Mouse (Mus musculus): ENCODE results near the gene Galnt3. TPM values are rescaled to one million over a fixed set of nuclear protein-coding genes. Genes with fewer than 3 reads are reported as not detected.

Galnt3 gene
- 2.9 to 20.3 TPM (median 4.0 TPM) in 3 replicates for total RNA-seq (2017)

DNA sequence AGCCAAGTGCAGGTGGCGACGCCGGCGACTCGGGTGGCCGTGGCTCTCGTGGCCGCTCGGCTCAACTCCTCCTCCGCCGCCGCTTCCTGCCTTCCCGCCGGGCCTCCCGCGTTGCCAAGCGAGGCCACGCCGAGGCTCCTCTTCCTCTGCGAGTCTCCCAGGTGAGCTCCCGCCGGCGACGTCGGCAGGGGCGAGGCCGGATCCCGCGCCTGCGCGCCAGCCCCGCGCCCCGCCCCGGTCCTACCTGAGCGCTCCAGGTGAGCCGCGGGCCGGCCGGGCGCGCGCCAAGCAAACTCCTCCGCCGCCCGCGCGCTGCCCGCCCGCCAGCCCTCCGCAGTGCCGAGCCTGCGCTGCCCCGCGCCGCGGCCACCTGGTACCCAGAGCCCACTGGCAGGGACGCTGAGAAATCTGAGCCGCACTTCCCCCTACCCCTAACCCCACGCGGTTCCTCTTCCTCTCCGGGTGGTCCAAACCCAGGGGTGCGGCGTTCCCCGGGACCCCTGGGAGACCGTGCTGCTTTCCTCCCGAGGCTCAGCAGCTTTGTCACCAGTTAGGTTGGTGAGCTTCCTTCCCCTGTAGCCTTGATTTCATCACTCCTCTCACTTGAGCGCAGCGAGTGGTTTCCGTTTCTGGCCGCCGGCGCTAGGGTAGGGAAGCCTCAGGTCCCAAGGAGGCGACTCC lies at the start of gene Galnt3:
Gene Galnt3 (minus strand): TSS at position 404 of the 681 bp plus-strand sequence.
- peak; percentile 88 for ATAC-seq (replicated peaks; ENCODE audit: insufficient number of reproducible peaks, low FRiP score, low TSS enrichment, poor library complexity, severe bottlenecking)

DNA sequence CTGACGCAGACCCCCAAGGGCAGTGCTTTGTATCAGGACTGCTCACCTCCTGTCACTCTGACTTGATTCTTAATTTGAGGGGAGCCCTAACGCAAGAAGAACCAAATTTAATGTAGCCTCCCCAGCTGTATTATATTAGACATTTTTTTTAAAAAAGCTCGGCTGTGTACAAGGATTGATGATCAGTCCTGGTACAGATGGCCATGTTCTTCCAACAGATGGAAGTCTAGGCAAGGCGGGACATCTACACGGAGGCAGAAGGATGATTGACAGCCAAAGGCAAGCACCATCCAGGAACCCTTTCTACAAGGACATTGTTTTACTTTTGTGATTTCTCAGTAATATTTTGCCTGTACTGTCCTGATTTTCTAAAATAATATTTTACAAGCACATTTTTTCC lies 48.3 kb upstream of the Galnt3 start:
- no peak for ATAC-seq (replicated peaks; ENCODE audit: insufficient number of reproducible peaks, low FRiP score, low TSS enrichment, poor library complexity, severe bottlenecking)

DNA sequence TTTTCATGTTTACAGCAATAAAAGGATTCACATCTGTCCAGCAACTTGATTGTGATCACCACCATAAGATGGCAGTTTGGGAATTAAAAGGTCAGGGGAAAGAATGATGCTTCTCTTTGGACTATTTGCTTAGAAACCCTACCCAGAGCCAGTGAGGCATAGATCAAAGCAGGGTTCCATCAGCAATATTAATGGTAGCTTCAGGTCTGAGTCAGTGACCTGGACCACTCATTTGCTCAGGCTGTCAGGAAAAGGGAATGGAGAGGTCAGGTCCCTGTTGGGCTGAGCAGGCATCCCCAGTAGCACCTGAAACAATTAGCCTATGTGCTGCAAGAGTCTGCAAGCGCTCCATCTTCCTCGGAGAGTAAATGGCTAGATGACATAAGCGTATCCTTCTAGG lies 46.8 kb upstream of the Galnt3 start:
- ATAC-seq (replicated peaks; ENCODE audit: insufficient number of reproducible peaks, low FRiP score, low TSS enrichment, poor library complexity, severe bottlenecking): no peak

DNA sequence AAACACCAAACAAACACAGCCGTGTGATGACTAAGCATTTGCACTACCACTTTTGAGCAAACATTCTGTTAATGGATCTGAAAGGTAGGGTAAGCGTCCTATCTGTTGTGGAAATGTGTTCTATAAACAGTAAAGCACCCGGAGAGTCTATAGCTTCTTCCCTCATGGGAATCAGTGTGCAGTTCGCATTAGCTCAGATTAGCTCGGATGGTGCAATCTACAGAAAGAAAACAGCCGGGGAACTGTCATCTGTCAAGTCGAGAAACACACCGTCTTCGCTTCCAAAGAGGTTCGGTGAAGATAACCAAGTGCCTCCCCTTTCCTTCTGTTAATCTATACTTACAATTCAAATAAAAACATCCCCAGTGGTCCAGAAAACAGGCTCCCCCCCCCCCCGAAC lies 45.9 kb upstream of the Galnt3 start:
- no peak for ATAC-seq (replicated peaks; ENCODE audit: insufficient number of reproducible peaks, low FRiP score, low TSS enrichment, poor library complexity, severe bottlenecking)

DNA sequence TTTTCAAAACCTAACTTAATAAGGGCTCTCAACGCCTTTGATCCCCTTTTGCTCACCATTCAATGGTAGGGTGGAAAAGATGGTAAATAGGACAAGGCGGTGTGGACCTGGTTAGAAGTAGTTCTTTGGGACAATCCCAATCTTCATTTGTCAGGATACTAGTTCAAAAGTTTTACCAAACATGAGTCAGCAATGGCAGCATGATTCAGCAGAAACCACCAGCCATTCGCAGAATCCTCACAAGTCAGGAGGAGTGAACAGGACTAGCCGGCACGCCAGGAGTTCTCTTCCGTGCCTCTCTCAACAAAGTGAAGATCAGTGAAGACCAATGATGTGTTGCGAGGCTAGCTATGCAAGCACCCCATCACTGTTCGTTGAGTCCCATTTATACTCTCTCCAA lies 40.2 kb upstream of the Galnt3 start:
- no peak for ATAC-seq (replicated peaks; ENCODE audit: insufficient number of reproducible peaks, low FRiP score, low TSS enrichment, poor library complexity, severe bottlenecking)

DNA sequence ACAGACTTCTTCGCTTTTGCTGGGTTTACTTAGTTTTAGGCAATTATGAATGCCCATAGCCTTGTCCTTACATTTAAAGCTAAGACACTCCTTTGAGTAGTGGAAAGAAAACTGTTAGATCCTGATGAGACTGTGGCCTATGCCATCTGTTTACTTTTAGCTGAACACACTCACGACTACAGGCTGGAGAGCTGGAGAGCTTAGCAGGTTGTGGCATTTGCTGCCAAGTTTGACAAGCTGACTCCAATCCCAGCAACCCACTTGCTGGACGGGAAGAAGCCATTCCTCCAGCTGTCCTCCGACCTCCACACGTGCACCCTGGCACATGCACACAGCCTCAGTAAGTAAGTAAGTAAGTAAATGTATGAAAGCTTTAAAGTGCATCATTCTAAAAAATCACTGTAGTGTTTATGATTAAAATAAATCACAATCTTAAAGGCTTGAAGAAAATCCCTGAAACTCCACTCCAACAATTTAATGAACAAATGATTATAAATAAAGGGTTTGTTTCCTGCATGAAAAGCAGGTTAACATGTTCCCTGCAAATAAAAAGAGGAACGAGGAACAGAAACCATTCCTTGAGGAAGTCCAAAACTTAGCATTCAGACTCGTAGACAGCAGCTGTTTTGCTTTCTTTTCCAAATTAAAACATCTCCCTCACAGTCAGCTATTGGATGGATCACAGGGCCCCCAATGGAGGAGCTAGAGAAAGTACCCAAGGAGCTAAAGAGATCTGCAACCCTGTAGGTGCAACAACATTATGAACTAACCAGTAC lies 33.5 kb upstream of the Galnt3 start:
- no peak for ATAC-seq (replicated peaks; ENCODE audit: insufficient number of reproducible peaks, low FRiP score, low TSS enrichment, poor library complexity, severe bottlenecking)

DNA sequence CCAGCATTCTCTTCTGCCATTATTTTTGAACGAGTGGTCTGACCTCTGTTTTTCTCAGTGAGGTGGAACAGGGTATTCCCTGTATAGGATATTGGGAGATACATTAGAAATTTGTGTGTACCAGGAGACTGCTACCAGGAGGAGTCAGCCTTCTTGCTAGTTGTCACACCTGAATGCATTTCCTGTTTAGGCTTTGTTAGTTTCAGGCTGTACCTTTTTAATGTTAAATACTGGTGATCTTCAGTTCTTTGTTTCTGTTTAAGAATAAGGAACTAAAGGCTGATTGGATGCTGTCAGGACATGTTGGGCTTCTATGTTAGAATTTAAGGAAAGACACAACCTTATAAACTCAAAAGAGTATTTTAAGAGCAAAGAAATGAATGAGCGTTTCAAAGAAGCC lies 26.6 kb upstream of the Galnt3 start:
- ATAC-seq (replicated peaks; ENCODE audit: insufficient number of reproducible peaks, low FRiP score, low TSS enrichment, poor library complexity, severe bottlenecking): no peak

DNA sequence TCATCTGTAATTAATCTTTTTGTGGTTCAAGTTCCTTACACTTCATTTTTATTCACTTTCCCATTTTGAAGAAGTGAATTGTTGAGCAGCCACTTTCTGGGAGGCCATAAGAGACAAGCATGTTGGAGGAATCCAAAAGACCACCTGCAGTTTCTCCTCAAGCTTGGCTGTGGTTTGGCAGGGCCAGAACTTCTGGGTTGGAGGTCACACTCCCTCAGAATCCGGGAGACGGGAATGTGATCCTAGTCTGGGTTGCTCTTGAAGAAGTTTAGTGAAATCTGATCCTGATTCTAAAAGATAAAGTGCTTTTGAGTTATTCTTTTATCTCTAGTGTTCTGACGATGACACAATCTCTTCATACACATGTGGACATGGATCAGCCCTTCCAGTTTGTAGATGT lies 25.7 kb upstream of the Galnt3 start:
- ATAC-seq (replicated peaks; ENCODE audit: insufficient number of reproducible peaks, low FRiP score, low TSS enrichment, poor library complexity, severe bottlenecking): no peak

DNA sequence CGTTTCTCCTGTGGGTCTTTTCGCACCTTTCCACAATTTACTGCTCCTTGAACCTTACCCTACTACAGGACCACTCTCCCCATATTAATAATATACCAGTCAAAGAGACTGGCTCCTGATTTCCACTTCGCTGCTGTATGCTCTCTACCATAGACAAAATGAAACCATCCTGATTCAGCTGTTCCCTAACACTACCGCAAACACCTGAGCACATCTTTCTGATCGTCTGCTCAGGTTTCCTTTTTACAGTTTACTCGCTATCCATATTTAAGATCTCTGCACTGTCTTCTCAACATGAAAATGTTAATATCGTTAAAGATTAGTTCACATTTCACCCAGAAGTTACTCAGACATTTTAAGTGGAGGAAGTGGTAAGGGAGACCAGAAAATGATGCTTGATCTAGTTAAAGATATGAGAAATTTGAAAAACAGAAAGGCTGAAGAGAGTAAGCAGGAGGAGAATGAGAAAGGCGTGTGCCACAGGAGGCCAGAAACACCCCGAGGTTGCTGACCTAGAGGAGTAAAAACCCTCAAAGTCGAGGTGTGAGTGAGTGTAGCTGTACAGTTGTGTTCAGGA lies 23.9 kb upstream of the Galnt3 start:
- no peak for ATAC-seq (replicated peaks; ENCODE audit: insufficient number of reproducible peaks, low FRiP score, low TSS enrichment, poor library complexity, severe bottlenecking)

DNA sequence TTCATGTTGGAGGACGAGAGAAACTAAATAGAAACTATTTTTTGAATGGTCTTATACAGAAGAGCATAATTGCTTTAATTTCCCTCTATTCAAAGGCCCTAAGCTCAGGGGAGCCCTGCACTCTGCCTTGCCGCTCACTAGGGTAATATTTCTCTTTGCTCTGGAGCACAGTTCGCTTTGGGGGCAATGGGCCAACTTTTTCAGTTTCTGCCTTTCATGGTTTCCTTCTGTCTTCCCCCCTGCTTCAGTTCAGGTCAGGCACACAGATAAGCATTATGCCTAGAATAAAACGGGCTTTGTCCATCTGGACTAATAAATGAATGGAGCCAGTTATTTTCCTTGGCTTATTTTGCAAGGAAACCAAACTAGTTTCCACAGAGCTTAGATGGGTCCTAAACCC lies 21.7 kb upstream of the Galnt3 start:
- no peak for ATAC-seq (replicated peaks; ENCODE audit: insufficient number of reproducible peaks, low FRiP score, low TSS enrichment, poor library complexity, severe bottlenecking)

DNA sequence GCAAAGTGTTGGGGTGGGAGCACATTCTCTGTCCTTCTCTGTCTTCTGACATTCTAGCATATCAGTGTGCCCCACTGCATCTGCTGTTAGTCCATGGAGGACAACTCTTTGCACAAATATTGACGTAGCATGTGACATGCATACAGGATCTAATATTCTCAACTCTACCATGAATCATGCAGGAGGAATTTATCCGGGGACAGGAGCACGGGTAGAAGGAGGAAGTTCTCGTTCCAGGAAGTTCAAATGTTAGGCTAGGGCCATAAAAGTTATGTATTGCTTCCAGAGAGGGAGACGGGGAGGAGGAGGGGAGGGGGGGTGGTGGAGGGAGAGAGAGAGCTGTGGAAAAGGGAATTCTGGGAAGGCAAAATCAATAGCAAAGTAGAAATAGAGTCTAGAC lies 20.0 kb upstream of the Galnt3 start:
- ATAC-seq (replicated peaks; ENCODE audit: insufficient number of reproducible peaks, low FRiP score, low TSS enrichment, poor library complexity, severe bottlenecking): 0 out of 2 replicates have a peak, but pooled peaks have one; percentile 27

DNA sequence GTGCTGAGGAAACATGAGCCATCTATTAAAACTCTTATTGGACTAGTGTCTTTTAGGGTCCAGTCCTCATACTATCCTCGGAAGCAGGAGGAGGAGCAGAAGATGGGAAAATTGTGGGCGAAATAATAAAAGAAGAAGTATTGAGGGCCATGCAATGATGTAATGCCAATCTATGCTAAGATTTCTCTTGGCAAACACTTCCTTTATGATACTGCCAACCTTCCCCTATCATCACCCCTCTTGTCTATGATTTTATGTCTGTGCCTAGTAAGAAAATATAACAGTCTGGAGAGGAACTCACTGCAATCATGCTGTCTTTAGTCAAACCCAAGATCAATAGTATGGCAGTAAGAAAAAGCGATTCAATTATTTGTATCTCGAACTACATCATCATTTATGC lies 18.5 kb upstream of the Galnt3 start:
- ATAC-seq (replicated peaks; ENCODE audit: insufficient number of reproducible peaks, low FRiP score, low TSS enrichment, poor library complexity, severe bottlenecking): no peak

DNA sequence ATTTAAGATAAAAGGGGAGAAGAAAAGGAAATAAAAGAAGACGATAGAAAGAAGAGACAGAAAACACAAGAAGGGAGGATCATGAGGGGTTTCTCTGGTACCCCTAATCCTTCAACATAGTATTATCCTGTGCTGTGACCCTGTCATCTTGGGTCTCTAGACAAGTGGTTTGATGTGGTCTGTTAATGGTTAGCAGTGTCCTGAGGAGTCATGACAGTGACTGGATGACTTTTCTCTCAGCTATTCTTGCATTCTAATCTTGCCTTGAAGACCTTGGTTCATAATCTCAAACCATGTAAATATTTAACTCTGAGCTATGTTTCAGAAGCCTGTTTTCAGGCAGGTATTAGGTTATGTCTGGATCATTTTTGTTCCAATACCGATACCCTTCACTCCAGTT lies 17.9 kb upstream of the Galnt3 start:
- ATAC-seq (replicated peaks; ENCODE audit: insufficient number of reproducible peaks, low FRiP score, low TSS enrichment, poor library complexity, severe bottlenecking): no peak

DNA sequence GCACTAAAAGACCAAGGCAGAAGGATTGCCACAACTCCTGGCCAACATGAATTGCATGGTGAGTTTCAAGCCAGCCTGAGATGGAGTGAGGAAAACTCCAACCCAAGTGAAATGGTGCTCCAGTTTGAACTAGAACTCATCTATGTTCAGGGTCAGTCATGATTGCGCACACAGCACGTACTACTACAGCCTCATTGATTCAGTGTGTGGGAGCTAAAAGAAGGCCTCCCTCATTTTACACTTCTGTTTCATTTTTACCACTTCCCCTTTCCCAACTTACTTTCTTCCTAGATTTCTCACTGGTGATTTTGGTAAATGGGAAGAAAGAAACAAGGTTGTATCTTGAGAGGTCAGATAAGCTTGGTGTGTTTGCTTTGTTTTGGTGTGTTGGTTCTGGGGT lies 17.5 kb upstream of the Galnt3 start:
- no peak for ATAC-seq (replicated peaks; ENCODE audit: insufficient number of reproducible peaks, low FRiP score, low TSS enrichment, poor library complexity, severe bottlenecking)

DNA sequence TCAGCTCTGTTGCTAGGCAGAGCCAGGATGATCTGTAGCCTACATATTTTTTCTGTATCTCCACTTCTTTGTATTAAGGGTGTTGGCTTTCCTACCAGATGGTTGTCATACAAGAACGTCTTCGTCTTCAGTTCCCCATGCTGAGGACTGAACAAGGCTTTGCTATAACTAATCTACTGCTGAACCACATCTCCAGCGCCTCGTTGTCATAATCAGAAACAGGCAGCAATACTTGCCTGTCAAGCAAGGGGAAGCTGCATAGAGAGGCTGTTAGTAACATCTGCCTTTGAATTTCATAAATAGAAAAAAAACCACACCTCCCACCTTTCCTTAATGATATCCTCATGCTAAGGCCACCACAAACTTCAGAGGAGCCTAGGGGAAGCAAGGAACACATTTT lies 15.5 kb upstream of the Galnt3 start:
- no peak for ATAC-seq (replicated peaks; ENCODE audit: insufficient number of reproducible peaks, low FRiP score, low TSS enrichment, poor library complexity, severe bottlenecking)

DNA sequence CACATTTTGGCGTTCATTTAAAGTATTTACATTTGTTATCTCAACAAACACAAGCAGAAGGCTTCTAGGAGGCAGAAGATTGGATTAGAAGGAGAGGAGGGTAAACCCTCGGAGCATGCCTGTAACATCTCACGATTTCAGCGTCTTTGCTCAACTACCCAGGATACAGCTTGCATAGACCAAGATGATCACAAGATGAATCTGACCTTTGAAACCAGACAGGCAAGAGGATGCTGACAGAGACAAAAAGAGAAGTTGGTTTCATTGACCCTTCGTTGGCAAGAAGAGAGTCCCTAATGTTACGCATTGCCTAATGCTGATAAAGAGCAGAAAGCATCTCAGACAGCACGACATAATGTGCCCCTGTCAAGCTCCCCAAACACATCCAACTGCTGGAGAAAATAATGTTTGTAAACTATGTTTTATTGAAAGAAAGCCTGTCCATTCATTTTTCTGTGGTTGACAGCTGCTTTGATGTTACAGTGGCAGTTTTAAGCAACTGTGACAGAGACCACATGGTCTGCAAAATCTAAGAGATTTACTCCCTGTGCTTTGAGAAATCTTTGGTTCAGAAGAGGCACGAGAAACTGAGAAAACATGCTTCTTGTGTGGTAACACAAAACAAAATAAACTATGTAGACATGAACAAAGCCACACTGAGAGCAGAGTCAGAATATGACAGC lies 7.2 kb upstream of the Galnt3 start:
- ATAC-seq (replicated peaks; ENCODE audit: insufficient number of reproducible peaks, low FRiP score, low TSS enrichment, poor library complexity, severe bottlenecking): no peak

DNA sequence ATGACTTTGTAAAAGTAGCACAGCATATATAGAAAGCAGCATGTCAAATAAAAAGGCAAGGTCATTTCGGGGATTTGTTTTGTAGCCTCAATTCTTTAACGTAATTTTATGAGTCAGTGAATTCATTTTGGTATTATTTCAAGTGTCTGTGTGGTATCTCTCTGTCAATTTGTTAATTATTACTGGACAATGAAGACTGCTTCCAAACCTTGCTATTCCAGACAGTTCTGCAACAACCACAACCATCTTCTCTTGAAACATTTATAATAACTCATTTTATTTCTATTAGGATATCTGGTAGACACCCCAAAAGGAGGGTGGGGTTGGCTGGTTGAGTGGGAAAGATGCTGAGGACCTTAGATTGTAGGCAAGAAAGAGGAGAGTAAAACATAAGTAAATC lies 4.1 kb upstream of the Galnt3 start:
- no peak for ATAC-seq (replicated peaks; ENCODE audit: insufficient number of reproducible peaks, low FRiP score, low TSS enrichment, poor library complexity, severe bottlenecking)

DNA sequence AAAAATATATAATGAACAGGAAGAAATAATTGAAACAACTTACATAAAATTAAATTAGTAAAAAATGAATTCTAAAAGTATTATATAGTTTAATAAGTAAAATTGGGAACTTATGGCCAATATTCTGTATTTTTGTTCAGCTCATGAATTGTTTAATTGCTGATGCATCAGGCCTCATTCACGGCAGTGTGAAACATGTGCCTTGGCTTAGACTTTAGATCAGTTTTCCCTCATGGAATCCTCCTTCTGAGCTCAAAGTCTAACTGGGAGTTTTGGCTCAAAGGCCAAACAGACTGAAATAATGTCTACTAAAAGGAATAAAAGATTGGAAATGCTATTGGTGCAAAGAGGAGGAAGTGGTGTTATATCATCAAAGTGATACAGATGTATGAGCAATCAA lies 2.7 kb upstream of the Galnt3 start:
- no peak for ATAC-seq (replicated peaks; ENCODE audit: insufficient number of reproducible peaks, low FRiP score, low TSS enrichment, poor library complexity, severe bottlenecking)

DNA sequence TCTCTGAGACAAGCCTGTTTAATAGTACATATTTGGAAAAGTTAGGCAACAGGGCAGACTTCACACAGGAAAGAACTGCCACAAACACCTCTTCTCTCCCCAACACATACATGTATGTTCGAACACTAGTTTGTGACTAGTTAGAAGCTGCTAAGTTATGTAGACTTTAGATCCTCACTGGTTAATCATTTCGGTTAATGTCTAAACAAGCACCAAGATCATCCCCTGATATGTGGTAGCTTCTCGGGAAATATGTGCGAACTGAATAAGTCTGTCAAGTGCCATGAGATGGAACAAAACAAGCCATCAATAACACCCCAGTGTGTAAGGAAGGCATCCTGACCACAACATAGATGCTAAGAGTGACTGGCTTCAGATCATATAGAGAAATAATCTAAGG lies 2.1 kb upstream of the Galnt3 start:
- ATAC-seq (replicated peaks; ENCODE audit: insufficient number of reproducible peaks, low FRiP score, low TSS enrichment, poor library complexity, severe bottlenecking): no peak

Measured in monocyte, adult 5-6 weeks (primary cell).